Comparison of ENCODE assay signal across 30 mouse cellular contexts in genomic region chr5:137694796-137695195, GRCm38 (mm10). TPM values are rescaled to one million over a fixed set of nuclear protein-coding genes. Genes with fewer than 3 reads are reported as not detected.
DNase-seq lines count a peak whose midpoint lies in the region; ATAC-seq lines count a peak whose summit lies in the region.
"Had no signal": no experiment of that assay in that cellular context is flagged by ENCODE, and none has a peak within 500 bp of the region (broad histone marks: within the 10 kb centered on the region; RNA-seq: fewer than 3 reads in every experiment).

No protein-coding gene starts in this region.

- H3K4me3 ChIP-seq in heart, embryonic 12.5 days = no peak overlapping the region
- H3K4me3 ChIP-seq: embryonic facial prominence, embryonic 13.5 days; forebrain, embryonic 15.5 days; heart, embryonic 15.5 days; hindbrain, embryonic 10.5 days; hindbrain, embryonic 13.5 days; intestine, embryonic 15.5 days had no signal

- peaks cover 12% of the 10 kb centered on the region for H3K4me1 ChIP-seq in heart, embryonic 12.5 days (replicated peaks)
- H3K4me1 ChIP-seq: embryonic facial prominence, embryonic 13.5 days; forebrain, embryonic 15.5 days; hindbrain, embryonic 10.5 days; hindbrain, embryonic 13.5 days; intestine, embryonic 15.5 days had no signal

- no peak overlapping the region for H3K4me2 ChIP-seq in heart, embryonic 12.5 days
- H3K4me2 ChIP-seq: embryonic facial prominence, embryonic 13.5 days; forebrain, embryonic 15.5 days; heart, embryonic 11.5 days; heart, embryonic 15.5 days; hindbrain, embryonic 13.5 days; intestine, embryonic 15.5 days had no signal

- no peaks in the 10 kb centered on the region for H3K36me3 ChIP-seq in heart, embryonic 12.5 days
- H3K36me3 ChIP-seq: embryonic facial prominence, embryonic 13.5 days; forebrain, embryonic 15.5 days; heart, embryonic 15.5 days; hindbrain, embryonic 10.5 days; hindbrain, embryonic 13.5 days; intestine, embryonic 15.5 days had no signal

- H3K27ac ChIP-seq in heart, embryonic 12.5 days (ENCODE audit: poor library complexity, severe bottlenecking) = no peak overlapping the region
- H3K27ac ChIP-seq: embryonic facial prominence, embryonic 13.5 days; forebrain, embryonic 15.5 days; heart, embryonic 15.5 days; hindbrain, embryonic 10.5 days; hindbrain, embryonic 13.5 days; intestine, embryonic 15.5 days had no signal

- no peaks in the 10 kb centered on the region for H3K27me3 ChIP-seq in heart, embryonic 12.5 days (replicated peaks)
- H3K27me3 ChIP-seq: embryonic facial prominence, embryonic 13.5 days; forebrain, embryonic 15.5 days; heart, embryonic 15.5 days; hindbrain, embryonic 13.5 days; intestine, embryonic 15.5 days; Patski had no signal

- 86% methylated on average over 3 of the region's 3 CpGs for WGBS in heart, embryonic 12.5 days

- no peaks in the 10 kb centered on the region for H3K9me3 ChIP-seq in heart, embryonic 12.5 days (replicated peaks)
- H3K9me3 ChIP-seq: embryonic facial prominence, embryonic 13.5 days; forebrain, embryonic 15.5 days; heart, embryonic 15.5 days; hindbrain, embryonic 10.5 days; hindbrain, embryonic 13.5 days; intestine, embryonic 15.5 days had no signal

- H3K9ac ChIP-seq in heart, embryonic 12.5 days = no peak overlapping the region
- H3K9ac ChIP-seq: embryonic facial prominence, embryonic 13.5 days; forebrain, embryonic 15.5 days; heart, embryonic 15.5 days; hindbrain, embryonic 13.5 days; intestine, embryonic 15.5 days had no signal

- ATAC-seq in heart, embryonic 12.5 days (ENCODE audit: insufficient number of reproducible peaks, low FRiP score) = no peak
- ATAC-seq in erythroblast, adult 5-6 weeks (replicated peaks; ENCODE audit: low FRiP score, poor library complexity, severe bottlenecking) = no peak
- ATAC-seq: CD4-positive, CD25-positive, alpha-beta regulatory T cell, adult 4 months; forebrain, embryonic 15.5 days; hindbrain, embryonic 16.5 days; intestine, embryonic 15.5 days; Patski had no signal

- DNase-seq in heart, adult 11 months = peak; percentile 58
- DNase-seq in NIH3T3 (ENCODE audit: low read depth) (peak; percentile 11), adipocyte (ENCODE audit: low spot score) (peak; percentile 50)
- no peak for DNase-seq in right cerebral cortex, postnatal 25 days
- DNase-seq: adrenal gland, postnatal 10 days; adrenal gland, postnatal 36 days; cerebellum, adult 11 months; cerebellum, adult 2 months; cerebellum, adult 9-11 months; cerebellum, postnatal 25 days; gastrocnemius, postnatal 10 days; gastrocnemius, postnatal 36 days; heart, postnatal 10 days; heart, postnatal 36 days; kidney, adult 11 months had no signal

RNA-seq across cellular contexts. Expression of gene Agfg2, which starts 10.3 kb away (rescaled TPM):
- polyA plus RNA-seq in heart, embryonic 12.5 days (2016; fragmentation: Nextera tagmentation; extraction: Ambion mirVana) = 25.6 and 29.3 TPM in 2 replicates
- 9.6 and 12.1 TPM in 2 replicates for total RNA-seq in erythroblast, adult 5-6 weeks (2015; ENCODE audit: low replicate concordance)
- 20.5 and 24.5 TPM in 2 replicates for total RNA-seq in erythroblast, adult 5-6 weeks (2017; ENCODE audit: low replicate concordance)

RNA-seq across cellular contexts. Expression of gene Nyap1, which starts 46.6 kb away (rescaled TPM):
- 1.2 and 1.7 TPM in 2 replicates for polyA plus RNA-seq in heart, embryonic 12.5 days (2016; fragmentation: Nextera tagmentation; extraction: Ambion mirVana)
- 0.38 TPM in 1 of 2 replicates, not detected in the other for total RNA-seq in erythroblast, adult 5-6 weeks (2015; ENCODE audit: low replicate concordance)
- total RNA-seq in erythroblast, adult 5-6 weeks (2017; ENCODE audit: low replicate concordance) = 0.84 and 1.4 TPM in 2 replicates
- total RNA-seq: granulocyte monocyte progenitor cell, adult 5-6 weeks had no signal

RNA-seq across cellular contexts. Expression of gene Irs3, which starts 49.3 kb away (rescaled TPM):
- polyA plus RNA-seq in heart, embryonic 12.5 days (2016; fragmentation: Nextera tagmentation; extraction: Ambion mirVana) = 0.20 and 0.21 TPM in 2 replicates
- not detected in 2 replicates for total RNA-seq in erythroblast, adult 5-6 weeks (2015; ENCODE audit: low replicate concordance)
- not detected in 2 replicates for total RNA-seq in erythroblast, adult 5-6 weeks (2017; ENCODE audit: low replicate concordance)
- total RNA-seq: common myeloid progenitor, adult 5-6 weeks; granulocyte monocyte progenitor cell, adult 5-6 weeks; MEL had no signal
- polyA plus RNA-seq: CD4-positive, CD25-positive, alpha-beta regulatory T cell, adult 4 months had no signal

RNA-seq across cellular contexts. Expression of gene Tsc22d4, which starts 50.7 kb away (rescaled TPM):
- 144 and 154 TPM in 2 replicates for polyA plus RNA-seq in heart, embryonic 12.5 days (2016; fragmentation: Nextera tagmentation; extraction: Ambion mirVana)
- total RNA-seq in erythroblast, adult 5-6 weeks (2015; ENCODE audit: low replicate concordance) = 24.5 and 44.6 TPM in 2 replicates
- total RNA-seq in erythroblast, adult 5-6 weeks (2017; ENCODE audit: low replicate concordance) = 69.5 and 76.3 TPM in 2 replicates

RNA-seq across cellular contexts. Expression of gene Sap25, which starts 53.7 kb away (rescaled TPM):
- 5.2 and 5.3 TPM in 2 replicates for polyA plus RNA-seq in heart, embryonic 12.5 days (2016; fragmentation: Nextera tagmentation; extraction: Ambion mirVana)
- total RNA-seq in erythroblast, adult 5-6 weeks (2015; ENCODE audit: low replicate concordance) = 11.0 and 17.1 TPM in 2 replicates
- 3.1 and 4.8 TPM in 2 replicates for total RNA-seq in erythroblast, adult 5-6 weeks (2017; ENCODE audit: low replicate concordance)
